Mouse (Mus musculus): ENCODE measurements around the gene Rnf215.
"Not testable (repeated sequence)": the region's sequence is repeated elsewhere in the genome, so short reads cannot be mapped to it uniquely, and the experiment has no call there.

The Rnf215 gene

GRCm38 (mm10) chr11:4113970-4114369, 21.0 kb upstream of the Rnf215 start:
- no peak for DNase-seq

DNA sequence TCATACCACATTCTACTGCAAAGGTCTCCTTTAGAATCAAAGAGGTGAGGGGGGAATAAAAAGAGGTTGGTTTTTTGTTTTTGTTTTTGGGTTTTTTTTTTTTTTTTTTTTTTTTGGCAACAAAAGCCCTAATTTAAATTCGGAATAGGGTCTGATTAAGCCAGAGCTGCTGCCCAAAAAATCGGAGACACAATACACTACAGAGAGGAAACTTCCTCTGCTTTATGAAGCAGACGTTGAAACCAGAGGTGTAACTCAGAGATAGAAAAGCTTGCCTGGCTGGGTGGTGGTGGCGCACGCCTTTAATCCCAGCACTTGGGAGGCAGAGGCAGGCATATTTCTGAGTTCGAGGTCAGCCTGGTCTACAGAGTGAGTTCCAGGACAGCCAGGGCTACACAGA, 20.5 kb upstream of the Rnf215 start:
- not testable (repeated sequence) for DNase-seq

DNA sequence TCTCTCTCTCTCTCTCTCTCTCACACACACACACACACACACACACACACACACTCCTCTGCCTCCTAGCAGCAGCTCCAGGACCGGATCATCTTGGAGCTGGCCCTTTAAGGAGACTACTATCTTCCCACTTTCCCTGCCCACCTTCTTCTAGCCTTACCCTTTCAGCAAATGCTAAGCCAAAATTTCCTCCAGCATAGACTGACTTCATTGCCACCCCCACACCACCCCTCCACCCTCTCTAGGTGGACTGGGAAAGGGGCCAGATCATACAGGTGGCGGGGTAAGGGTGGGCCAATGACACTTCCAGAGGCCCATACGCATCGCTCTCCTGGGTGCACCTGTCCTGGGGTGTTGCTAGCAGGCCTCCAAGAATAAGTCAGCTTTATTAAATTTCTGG, 19.6 kb upstream of the Rnf215 start:
- DNase-seq, result no peak

GRCm38 (mm10) chr11:4116458-4117141, 18.4 kb upstream of the Rnf215 start:
- DNase-seq, result no peak

GRCm38 (mm10) chr11:4117372-4118071, 17.5 kb upstream of the Rnf215 start:
- DNase-seq, result no peak

DNA sequence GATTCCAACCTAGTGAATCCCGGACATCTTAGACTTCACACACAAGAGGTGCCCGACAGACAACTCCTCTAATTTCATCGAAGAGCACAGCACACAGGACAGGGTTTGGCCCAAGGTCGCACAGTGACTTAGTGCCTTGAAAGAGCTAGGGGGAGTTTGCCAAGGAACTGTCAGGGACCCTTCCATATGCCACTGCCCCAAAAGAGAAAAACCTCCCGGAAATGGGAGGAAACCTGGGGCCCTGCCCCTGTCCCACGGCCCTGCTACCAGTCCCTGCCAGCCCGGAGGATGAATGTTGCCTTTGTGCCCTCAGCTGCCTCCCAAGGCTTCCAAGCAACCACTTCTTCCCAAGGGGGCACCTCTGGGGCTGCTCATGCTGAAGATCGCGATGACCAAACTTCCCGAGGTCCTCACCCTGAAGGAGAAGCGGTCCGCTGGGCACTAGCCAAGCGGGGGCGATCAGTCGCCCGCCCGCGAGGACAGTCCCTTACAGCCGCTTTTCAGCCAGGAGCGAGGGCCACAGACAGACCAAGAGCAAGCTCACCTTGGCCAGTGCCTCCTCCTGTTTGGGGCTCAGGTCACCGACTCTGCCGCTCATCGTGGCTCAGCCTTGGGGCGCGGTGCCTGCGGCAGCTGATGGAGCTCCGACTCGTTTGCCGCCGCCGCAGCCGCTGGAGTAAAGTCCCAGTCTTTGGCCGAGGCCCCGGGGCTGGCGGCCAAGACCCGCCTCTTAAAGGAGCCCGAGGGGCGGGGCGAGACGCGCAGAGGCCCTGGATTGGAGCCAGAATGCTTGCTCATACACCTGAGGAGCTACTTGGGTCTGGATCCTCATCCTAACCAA, 16.7 kb upstream of the Rnf215 start:
- peak; percentile 87 for DNase-seq

DNA sequence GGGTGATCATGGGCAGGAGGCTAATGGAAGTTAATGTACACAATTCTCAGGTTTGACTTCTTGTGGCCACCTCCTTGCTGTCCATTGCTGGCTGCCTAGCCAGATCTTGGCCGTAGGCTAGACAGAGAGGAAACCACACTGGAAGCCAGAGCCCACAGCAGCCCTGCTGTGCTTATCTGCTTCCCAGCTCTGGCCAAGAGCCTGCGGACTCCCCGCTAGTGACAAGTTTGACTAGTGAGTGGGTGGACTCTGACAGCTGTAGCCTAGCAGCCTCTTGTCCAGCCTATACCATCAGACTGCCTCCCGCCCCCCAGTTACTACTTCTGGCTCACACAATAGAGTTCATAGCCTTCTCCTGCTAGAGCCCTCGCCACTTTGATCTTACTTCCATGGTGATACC, 15.4 kb upstream of the Rnf215 start:
- no peak for DNase-seq

- no peak for DNase-seq
These were observed 13.3 kb upstream of the Rnf215 start for GRCm38 (mm10) chr11:4121691-4122090.

DNA sequence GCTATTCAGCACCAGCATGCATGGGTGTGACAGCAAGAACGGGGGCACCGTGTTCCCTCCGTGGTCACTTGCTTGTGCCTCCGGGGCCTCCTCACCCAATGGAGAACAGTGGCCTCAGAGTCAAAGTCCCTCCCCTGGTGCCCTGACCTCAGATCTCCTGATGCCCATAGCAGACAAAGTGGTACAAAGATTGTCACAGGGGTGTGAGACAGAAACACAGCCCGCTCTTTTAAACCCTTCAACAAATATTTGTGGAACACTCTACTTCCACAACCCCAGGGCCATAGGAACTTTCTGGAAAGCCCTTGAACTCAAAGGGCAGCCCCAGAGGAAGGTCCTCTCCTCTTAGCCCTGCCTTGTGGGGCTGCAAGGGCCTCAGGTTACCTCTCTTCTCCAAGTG, 12.8 kb upstream of the Rnf215 start:
- no peak for DNase-seq

DNA sequence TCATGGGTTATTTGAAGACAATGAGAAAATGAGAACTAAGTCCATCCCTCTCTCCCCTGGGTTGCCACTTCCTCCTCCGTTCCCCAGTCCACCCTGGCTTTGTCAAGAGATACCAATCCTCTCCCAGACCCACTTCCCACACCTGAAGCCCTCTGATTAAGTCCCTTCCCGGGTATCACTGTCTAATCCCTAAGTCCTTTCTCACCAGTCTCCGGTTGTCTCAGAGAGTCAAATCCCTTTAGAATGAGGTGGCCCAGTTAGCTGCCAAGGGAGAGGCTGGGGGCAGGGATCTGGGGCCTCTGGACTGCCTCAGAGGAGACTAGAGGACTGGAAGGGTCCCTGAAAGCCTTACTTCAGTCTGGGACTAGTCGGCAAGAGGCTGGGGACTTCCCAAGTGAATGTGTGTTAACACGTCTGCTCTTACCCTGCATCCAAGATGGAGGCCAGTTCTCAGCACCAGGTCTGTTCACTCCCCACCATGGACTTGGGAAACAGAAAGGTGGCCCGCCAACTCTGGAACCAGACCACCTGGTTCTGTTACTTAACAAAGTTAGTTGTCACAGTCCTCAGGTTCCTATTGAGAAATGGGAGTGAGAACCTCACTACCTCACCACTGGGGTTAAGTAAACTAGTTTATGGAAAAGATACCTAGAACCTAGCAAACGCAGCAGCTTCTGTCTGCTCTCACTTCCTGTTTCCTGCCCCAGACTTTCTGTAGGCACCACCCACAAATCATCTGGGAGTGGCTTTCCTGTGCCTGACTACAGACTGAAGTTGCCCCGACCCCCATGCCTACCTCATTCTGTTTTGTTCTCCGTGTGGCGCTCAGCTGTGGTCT, 12.0 kb upstream of the Rnf215 start, which contains the start of gene Sec14l2:
TSS of gene Sec14l2 (minus strand) at position 674 of the 838 bp plus-strand sequence.
- peak in 1 of 2 experiments; percentile 48 for DNase-seq

- DNase-seq, result peak; percentile 60 to 74
These were observed 11.1 kb upstream of the Rnf215 start for GRCm38 (mm10) chr11:4123922-4124321.

DNA sequence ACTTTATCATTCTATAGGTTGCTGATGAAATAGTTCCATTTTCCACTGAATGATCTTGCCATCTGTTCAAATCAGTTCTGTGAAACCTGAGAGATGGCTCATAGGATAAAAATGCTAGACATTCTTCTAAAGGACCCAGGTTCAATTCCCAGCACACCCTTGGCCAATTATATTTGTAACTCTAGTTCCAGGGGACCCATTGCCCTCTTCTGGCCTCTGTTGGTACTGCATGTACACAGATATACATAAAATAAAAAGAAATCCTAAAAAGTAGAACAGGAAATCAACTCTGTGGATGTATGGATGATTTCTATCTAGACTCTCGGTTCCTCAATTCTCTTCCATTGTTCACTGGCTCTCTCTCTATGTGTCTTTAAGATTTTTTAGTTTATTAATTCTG, 7.9 kb upstream of the Rnf215 start:
- DNase-seq, result no peak

DNA sequence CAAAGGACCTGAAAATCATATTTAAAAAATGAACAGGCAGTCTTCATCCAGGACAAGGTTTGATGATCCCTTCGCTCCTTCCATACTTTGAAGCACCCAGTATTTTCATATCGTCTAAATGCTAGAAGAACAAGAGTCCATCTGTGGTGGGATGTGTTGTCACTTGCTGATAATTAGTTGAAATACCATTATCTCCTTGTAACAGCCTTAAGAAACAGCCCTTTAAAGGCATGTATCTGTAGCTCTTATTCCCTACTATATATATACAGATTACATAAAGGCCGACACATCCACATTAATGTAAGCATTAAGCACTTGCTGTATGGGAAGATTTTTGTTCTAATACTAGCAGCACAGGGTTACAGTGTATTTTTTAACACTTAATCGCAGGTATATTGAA, 6.5 kb upstream of the Rnf215 start:
- not testable (repeated sequence) for DNase-seq

DNA sequence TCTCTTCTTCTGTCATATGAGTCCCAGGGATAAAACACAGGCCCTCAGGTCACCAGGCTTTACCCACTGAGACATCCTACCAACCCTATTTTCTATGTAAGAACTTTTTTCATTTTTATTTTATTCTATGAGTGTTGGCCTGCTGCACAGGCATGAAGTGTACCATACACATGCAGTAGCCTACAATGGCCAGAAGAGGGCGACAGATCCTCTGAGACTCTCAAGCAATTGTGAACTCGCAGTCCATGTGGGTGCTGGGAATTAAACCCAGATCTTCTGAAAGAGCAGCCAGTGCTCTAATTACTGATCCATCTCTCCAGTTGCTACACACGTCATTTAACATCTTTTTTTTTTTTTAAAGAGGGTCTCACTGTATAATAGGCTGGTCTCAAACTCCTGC, 1.6 kb upstream of the Rnf215 start:
- no peak for DNase-seq

DNA sequence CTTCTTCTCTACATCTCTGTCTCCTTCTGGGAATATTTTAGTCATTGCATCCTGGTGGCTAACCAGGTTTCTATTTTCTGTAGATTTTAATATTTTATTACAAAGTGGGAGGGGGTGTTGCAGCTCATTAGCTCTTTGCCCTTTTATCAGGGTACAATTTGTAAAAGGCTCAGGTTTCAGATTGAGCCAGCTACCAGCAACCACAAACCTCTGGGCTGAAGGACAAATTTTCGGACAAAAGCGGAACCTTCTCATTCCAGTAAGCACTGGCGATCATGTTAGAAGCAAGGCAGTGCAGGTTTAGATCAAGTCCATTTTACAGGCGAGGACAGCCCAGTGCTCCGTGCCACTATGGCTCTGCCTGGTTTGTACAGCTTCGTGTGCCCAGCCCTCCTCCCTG, 602 bp upstream of the Rnf215 start:
- DNase-seq, result no peak

- DNase-seq, result no peak
These were observed 4.0 kb downstream of the Rnf215 start for GRCm38 (mm10) chr11:4138964-4139363.

DNA sequence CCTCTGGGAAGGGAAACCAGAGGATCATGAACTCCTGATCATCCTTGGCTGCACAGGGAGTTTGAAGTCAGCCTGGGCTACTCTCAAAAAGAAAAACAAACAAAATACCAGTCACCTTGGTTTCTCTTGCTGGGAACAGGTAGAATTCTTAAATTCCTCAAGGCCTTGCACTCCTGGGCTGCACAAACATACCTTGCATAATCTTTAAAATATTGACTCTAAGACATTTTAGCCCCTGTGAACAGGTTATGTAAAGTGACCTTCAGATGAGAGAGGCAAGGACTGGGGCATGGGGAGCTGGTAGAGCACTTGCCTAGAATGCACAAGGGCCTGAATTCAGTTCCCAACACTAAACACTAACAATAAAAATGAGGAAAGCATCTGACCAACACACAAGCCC, 6.5 kb downstream of the Rnf215 start:
- no peak for DNase-seq

DNA sequence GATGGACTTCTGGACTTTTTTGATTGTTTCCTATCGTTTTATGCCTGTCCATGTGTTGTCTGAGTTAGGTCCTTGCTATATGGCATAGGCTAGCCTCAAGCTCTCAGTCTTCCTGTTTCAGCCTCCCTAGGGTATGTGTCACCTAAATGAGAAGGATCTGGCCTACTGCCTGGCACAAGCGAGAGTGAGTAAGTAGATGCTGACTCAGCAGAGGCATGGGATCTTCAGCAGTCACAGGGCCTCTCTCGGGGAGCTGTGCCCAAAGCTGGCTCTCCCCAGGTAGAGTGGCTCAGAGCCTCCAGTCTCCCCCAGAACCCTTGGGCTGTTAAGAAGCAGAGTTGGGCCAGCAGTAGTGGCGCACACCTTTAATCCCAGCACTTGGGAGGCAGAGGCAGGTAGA, 7.3 kb downstream of the Rnf215 start:
- no peak for DNase-seq

DNA sequence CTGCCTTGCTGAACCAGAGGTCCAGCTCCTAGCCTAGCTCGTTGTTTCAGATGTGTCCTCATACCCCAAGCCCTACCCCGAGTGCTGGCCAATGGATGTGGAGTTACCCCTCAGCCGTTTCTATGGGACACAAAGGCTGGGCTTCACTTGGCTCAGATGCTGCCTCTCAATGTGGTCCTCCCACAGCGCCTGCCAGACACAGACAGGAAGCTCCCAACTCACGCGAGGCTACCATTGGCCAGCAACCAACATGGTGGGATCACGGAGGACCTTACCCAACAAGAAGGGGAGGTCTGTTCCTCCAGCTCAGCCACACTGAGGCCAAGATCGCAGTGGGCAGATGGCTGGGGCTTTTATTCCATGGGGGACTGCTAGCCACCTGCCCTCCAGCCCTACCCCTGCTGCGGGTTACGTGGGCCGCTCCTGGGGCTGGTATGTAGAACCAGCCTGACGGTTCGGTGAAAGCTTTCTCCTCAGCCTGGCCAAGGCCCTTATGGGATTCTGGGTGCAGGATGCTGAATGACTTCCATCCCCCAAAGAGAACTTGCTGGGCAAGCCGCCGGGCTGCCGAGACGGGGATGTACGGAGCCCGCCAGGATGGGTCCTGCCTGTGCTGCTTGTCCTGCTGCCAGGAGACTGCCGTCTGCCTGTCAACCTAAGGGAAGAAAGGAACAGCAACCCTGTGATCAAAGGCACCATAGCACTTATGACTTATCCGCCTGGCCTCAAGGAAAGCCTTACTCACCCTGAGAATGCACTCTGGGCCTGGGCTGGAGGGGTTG, 8.5 kb downstream of the Rnf215 start:
- no peak for DNase-seq

DNA sequence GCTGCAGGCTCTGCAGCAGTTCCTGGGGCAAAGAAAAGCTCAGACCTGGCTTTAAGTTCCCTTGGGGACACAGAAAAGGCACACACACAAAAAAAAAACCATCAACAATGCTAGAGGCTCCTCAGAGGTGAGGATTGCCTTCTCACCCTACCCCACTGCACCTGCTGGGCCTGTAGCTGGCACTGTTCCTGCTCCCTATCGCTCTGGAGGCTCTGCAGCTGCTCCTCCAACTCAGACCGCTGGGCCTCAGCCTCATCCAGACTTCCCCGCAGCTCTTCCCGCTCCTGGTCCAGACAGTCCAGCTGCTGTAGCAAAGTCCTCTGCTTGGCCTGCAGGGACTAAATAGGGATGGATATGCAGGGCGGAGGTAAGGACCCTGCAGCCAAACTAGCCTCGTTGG, 11.4 kb downstream of the Rnf215 start:
- DNase-seq, result no peak

DNA sequence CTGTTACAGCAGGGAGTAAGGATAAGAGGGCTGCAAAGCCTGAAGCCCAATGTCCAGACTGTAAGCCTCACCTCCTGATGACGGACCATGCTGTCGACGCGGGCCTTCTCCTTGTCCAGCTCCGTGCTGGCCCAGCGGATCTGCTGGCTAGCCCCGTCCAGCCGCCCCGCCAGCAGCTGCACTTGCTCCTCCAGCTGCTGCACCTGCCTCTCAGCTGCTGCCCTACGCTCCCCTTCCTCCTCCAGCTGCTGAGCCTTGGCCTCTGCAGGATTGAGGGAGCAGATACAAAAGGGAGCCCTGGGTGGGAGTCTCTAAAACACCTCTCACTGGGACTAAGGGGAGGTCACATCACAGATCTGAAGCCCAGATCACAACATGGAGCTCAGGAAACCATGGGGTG, 12.1 kb downstream of the Rnf215 start:
- DNase-seq, result no peak

DNA sequence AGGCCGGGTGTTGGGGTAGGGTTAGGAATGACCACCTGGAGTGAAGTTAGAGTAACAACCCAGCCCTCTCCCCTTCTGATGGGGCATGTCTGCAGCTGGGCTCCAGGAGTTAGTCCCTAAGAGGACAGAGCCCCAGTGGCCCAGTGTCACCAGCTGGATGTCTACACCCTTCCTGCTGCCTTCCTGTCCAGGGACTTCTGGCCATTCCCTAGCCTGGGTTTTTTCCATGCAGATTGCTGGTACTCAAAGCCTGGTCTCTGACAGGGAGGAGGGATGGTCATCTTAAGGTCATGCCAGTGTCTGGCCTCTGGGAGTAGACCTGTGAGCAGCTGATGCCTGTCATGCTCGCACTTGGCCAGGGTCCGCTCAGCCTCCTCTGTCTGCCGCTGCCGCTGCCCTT, 13.1 kb downstream of the Rnf215 start:
- DNase-seq, result peak in 1 of 2 experiments; percentile 17

Measured in lung, postnatal 4 days (tissue).